Mouse (Mus musculus) hindbrain, embryonic 10.5 days (tissue): ENCODE data around the gene Nmur1. TPM values are rescaled to one million over a fixed set of nuclear protein-coding genes. Genes with fewer than 3 reads are reported as not detected.

Source experiments
- DNase-seq: peaks from one replicate; pipeline ENCODE4 v3.0.0-alpha.2; 2017; ENCODE audit warnings: low spot score
- H3K27ac ChIP-seq: fragments of 300-500 bp; sonication (generic); 2 replicates; pipeline ENCODE4 v1.5.1; 2016; ENCODE audit warnings: mild to moderate bottlenecking, moderate library complexity
- H3K27me3 ChIP-seq: fragments of 300-500 bp; sonication (generic); 2 replicates; pipeline ENCODE4 v1.6.1; 2016; ENCODE audit warnings: mild to moderate bottlenecking; ENCODE audit not compliant: poor library complexity, insufficient read depth, severe bottlenecking
- H3K36me3 ChIP-seq: fragments of 300-500 bp; sonication (generic); 2 replicates; pipeline ENCODE4 v1.6.1; 2016; ENCODE audit warnings: mild to moderate bottlenecking, moderate library complexity
- H3K4me1 ChIP-seq: fragments of 300-500 bp; sonication (generic); replicated peaks from 2 replicates; pipeline ENCODE4 v1.6.1; 2016; ENCODE audit warnings: mild to moderate bottlenecking
- H3K4me3 ChIP-seq: fragments of 300-500 bp; sonication (generic); 2 replicates; pipeline ENCODE4 v1.5.1; 2016; ENCODE audit warnings: mild to moderate bottlenecking, moderate library complexity
- H3K9me3 ChIP-seq: fragments of 300-500 bp; sonication (generic); 2 replicates; pipeline ENCODE4 v1.6.1; 2016; ENCODE audit warnings: mild to moderate bottlenecking, moderate library complexity
- WGBS: fragments of 180-500 bp; shearing (Covaris S2); methylation state at CpG from one replicate; pipeline ENCODE4 v1.1.7; 2016; 5-methylcytosine and 5-hydroxymethylcytosine counted together
- polyA plus RNA-seq: library from polyadenylated mRNA; unstranded; fragments of >200 nt; fragmentation: Nextera tagmentation; extraction: Ambion mirVana; gene quantifications from 2 replicates; pipeline ENCODE4 v1.2.1, GENCODE M21; 2016

Nmur1 gene
- polyA plus RNA-seq, 1 experiment from 2014 or later = 0.12 TPM

GRCm38 (mm10) chr1:86360441-86360840, 65.6 kb downstream of the Nmur1 start:
- 25% methylated on average over 12 of the region's 12 CpGs for WGBS
- Histone ChIP-seq H3K27ac (peak overlapping the region; percentile 96), H3K36me3 (peaks cover 26% of the 10 kb centered on the region), H3K9me3 (no peaks in the 10 kb centered on the region), H3K27me3 (no peaks in the 10 kb centered on the region), H3K4me3 (peak overlapping the region; percentile 93), H3K4me1 (peaks cover 25% of the 10 kb centered on the region)
- no peak for DNase-seq

GRCm38 (mm10) chr1:86359798-86360179, 66.2 kb downstream of the Nmur1 start:
- peaks cover 25% of the 10 kb centered on the region for H3K4me1 ChIP-seq
- 0% methylated on average over 26 of the region's 26 CpGs for WGBS
- H3K27ac ChIP-seq = peak overlapping the region; percentile 96
- DNase-seq = no peak
- H3K9me3 ChIP-seq = no peaks in the 10 kb centered on the region
- no peaks in the 10 kb centered on the region for H3K27me3 ChIP-seq
- H3K36me3 ChIP-seq = peaks cover 32% of the 10 kb centered on the region
- H3K4me3 ChIP-seq = peak overlapping the region; percentile 93

- Histone ChIP-seq H3K4me1 (peaks cover 25% of the 10 kb centered on the region), H3K9me3 (no peaks in the 10 kb centered on the region), H3K4me3 (peak within 1 kb of the TSS; percentile 93), H3K27me3 (no peaks in the 10 kb centered on the region), H3K27ac (peak within 1 kb of the TSS; percentile 96), H3K36me3 (peaks cover 39% of the 10 kb centered on the region)
- peak; percentile 99 for DNase-seq
- WGBS = under 1% methylated on average over 102 of the region's 102 CpGs
These were observed 66.9 kb downstream of the Nmur1 start, which contains the start of gene Ncl for GRCm38 (mm10) chr1:86358906-86359797. Ncl (minus strand) TSS chr1:86359400.

GRCm38 (mm10) chr1:86358229-86358905, 67.7 kb downstream of the Nmur1 start:
- WGBS = under 1% methylated on average over 41 of the region's 41 CpGs
- DNase-seq = no peak
- H3K36me3 ChIP-seq = peaks cover 47% of the 10 kb centered on the region

GRCm38 (mm10) chr1:86354186-86354585, 71.8 kb downstream of the Nmur1 start:
- Histone ChIP-seq H3K36me3 (peaks cover 88% of the 10 kb centered on the region), H3K27ac (no peak overlapping the region), H3K9me3 (no peaks in the 10 kb centered on the region), H3K4me1 (peaks cover 9% of the 10 kb centered on the region), H3K27me3 (no peaks in the 10 kb centered on the region), H3K4me3 (no peak overlapping the region)
- WGBS = 90% methylated on average over 2 of the region's 2 CpGs
- no peak for DNase-seq

More at GRCm38 (mm10) chr1:86358229-86358905, 67.7 kb downstream of the Nmur1 start:
- Histone ChIP-seq H3K4me3 (peak overlapping the region; percentile 93), H3K4me1 (peaks cover 25% of the 10 kb centered on the region), H3K9me3 (no peaks in the 10 kb centered on the region), H3K27me3 (no peaks in the 10 kb centered on the region), H3K27ac (peak overlapping the region; percentile 96)

- no peak for DNase-seq
- peaks cover 99% of the 10 kb centered on the region for H3K36me3 ChIP-seq
- H3K27me3 ChIP-seq = no peaks in the 10 kb centered on the region
- H3K4me3 ChIP-seq = no peak overlapping the region
- WGBS = 86% methylated on average over 8 of the region's 8 CpGs
- H3K27ac ChIP-seq = no peak overlapping the region
- no peaks in the 10 kb centered on the region for H3K4me1 ChIP-seq
- H3K9me3 ChIP-seq = no peaks in the 10 kb centered on the region
These were observed 75.5 kb downstream of the Nmur1 start for GRCm38 (mm10) chr1:86350576-86350975.

GRCm38 (mm10) chr1:86349696-86350095, 76.3 kb downstream of the Nmur1 start:
- WGBS = 92% methylated on average over 1 of the region's 1 CpGs

GRCm38 (mm10) chr1:86349201-86349600, 76.8 kb downstream of the Nmur1 start:
- 94% methylated on average over 3 of the region's 3 CpGs for WGBS
- H3K4me3 ChIP-seq = no peak overlapping the region
- H3K36me3 ChIP-seq = peaks cover 94% of the 10 kb centered on the region
- H3K27ac ChIP-seq = no peak overlapping the region
- no peak for DNase-seq
- no peaks in the 10 kb centered on the region for H3K9me3 ChIP-seq
- H3K4me1 ChIP-seq = no peaks in the 10 kb centered on the region
- no peaks in the 10 kb centered on the region for H3K27me3 ChIP-seq

More at GRCm38 (mm10) chr1:86349696-86350095, 76.3 kb downstream of the Nmur1 start:
- no peaks in the 10 kb centered on the region for H3K4me1 ChIP-seq
- peaks cover 99% of the 10 kb centered on the region for H3K36me3 ChIP-seq
- no peaks in the 10 kb centered on the region for H3K27me3 ChIP-seq
- H3K27ac ChIP-seq = no peak overlapping the region
- no peak for DNase-seq
- no peaks in the 10 kb centered on the region for H3K9me3 ChIP-seq
- no peak overlapping the region for H3K4me3 ChIP-seq

GRCm38 (mm10) chr1:86348801-86349200, 77.2 kb downstream of the Nmur1 start:
- no peaks in the 10 kb centered on the region for H3K27me3 ChIP-seq
- H3K4me1 ChIP-seq = no peaks in the 10 kb centered on the region
- H3K36me3 ChIP-seq = peaks cover 90% of the 10 kb centered on the region
- WGBS = 78% methylated on average over 4 of the region's 4 CpGs
- H3K4me3 ChIP-seq = no peak overlapping the region
- H3K27ac ChIP-seq = no peak overlapping the region
- no peak for DNase-seq
- H3K9me3 ChIP-seq = no peaks in the 10 kb centered on the region

- Histone ChIP-seq H3K4me1 (no peaks in the 10 kb centered on the region), H3K4me3 (no peak overlapping the region), H3K27me3 (no peaks in the 10 kb centered on the region), H3K9me3 (no peaks in the 10 kb centered on the region), H3K36me3 (peaks cover 83% of the 10 kb centered on the region), H3K27ac (no peak overlapping the region)
- WGBS = 55% methylated on average over 1 of the region's 1 CpGs
- DNase-seq = no peak
These were observed 77.9 kb downstream of the Nmur1 start for GRCm38 (mm10) chr1:86348083-86348482.

- H3K36me3 ChIP-seq = peaks cover 79% of the 10 kb centered on the region
- 76% methylated on average over 1 of the region's 1 CpGs for WGBS
These were observed 78.3 kb downstream of the Nmur1 start for GRCm38 (mm10) chr1:86347716-86348045.

GRCm38 (mm10) chr1:86346851-86347715, 78.9 kb downstream of the Nmur1 start:
- Histone ChIP-seq H3K4me1 (no peaks in the 10 kb centered on the region), H3K36me3 (peaks cover 73% of the 10 kb centered on the region), H3K27me3 (no peaks in the 10 kb centered on the region), H3K27ac (no peak overlapping the region), H3K4me3 (no peak overlapping the region), H3K9me3 (no peaks in the 10 kb centered on the region)
- 93% methylated on average over 3 of the region's 3 CpGs for WGBS
- no peak for DNase-seq

More at GRCm38 (mm10) chr1:86347716-86348045, 78.3 kb downstream of the Nmur1 start:
- Histone ChIP-seq H3K27ac (no peak overlapping the region), H3K27me3 (no peaks in the 10 kb centered on the region), H3K4me3 (no peak overlapping the region), H3K9me3 (no peaks in the 10 kb centered on the region), H3K4me1 (no peaks in the 10 kb centered on the region)
- no peak for DNase-seq
